Mouse (Mus musculus) MEL (cell line): ENCODE results near the gene Tpcn1. TPM values are rescaled to one million over a fixed set of nuclear protein-coding genes. Genes with fewer than 3 reads are reported as not detected.

Source experiments
- DNase-seq: peaks from one replicate; pipeline ENCODE4 v3.0.0; 2011; ENCODE audit warnings: low read depth, low spot score
- H3K27ac ChIP-seq: 2 replicates; pipeline ENCODE4 v1.5.1; 2012; ENCODE audit warnings: low read depth, mild to moderate bottlenecking, control low read depth, low read length, moderate library complexity; ENCODE audit not compliant: control insufficient read depth
- H3K27me3 ChIP-seq, 2 experiments: fragments of 150-350 bp in 1 of 2; sonication (generic) in 1 of 2; 2 replicates each; pipeline ENCODE4 v1.6.1; 2012; ENCODE audit warnings: low read length in 2 of 2, mild to moderate bottlenecking in 2 of 2, improper control_type of control experiment in 1 of 2, moderate library complexity in 1 of 2; ENCODE audit not compliant: insufficient read depth in 2 of 2, control insufficient read depth in 1 of 2
- H3K36me3 ChIP-seq, 2 experiments: 2 replicates each; pipeline ENCODE4 v1.6.1; 2012 to 2014; ENCODE audit warnings: low read length in 2 of 2, improper control_type of control experiment in 1 of 2, inconsistent platforms in 1 of 2, mild to moderate bottlenecking in 1 of 2; ENCODE audit not compliant: insufficient read depth in 2 of 2, control insufficient read depth in 1 of 2
- H3K4me1 ChIP-seq, 2 experiments: fragments of 150-350 bp in 1 of 2; sonication (generic) in 1 of 2; 2 replicates each; pipeline ENCODE4 v1.6.1; 2012; ENCODE audit warnings: low read length in 2 of 2, improper control_type of control experiment in 1 of 2, mild to moderate bottlenecking in 1 of 2; ENCODE audit not compliant: insufficient read depth in 2 of 2, control insufficient read depth in 1 of 2
- H3K4me3 ChIP-seq, 2 experiments: fragments of 150-350 bp in 1 of 2; sonication (generic) in 1 of 2; 2 replicates each; pipeline ENCODE4 v1.5.1; 2012; ENCODE audit warnings: low read depth in 2 of 2, low read length in 2 of 2, mild to moderate bottlenecking in 2 of 2, moderate library complexity in 2 of 2, control low read depth in 1 of 2, improper control_type of control experiment in 1 of 2; ENCODE audit not compliant: control insufficient read depth in 1 of 2, insufficient read depth in 1 of 2
- H3K79me2 ChIP-seq: 2 replicates; pipeline ENCODE4 v1.6.1; 2012; ENCODE audit warnings: mild to moderate bottlenecking, low read length, moderate library complexity; ENCODE audit not compliant: control insufficient read depth, poor library complexity, insufficient read depth
- H3K9ac ChIP-seq: 2 replicates; pipeline ENCODE4 v1.6.1; 2012; ENCODE audit warnings: low read depth, mild to moderate bottlenecking, control low read depth, low read length, moderate library complexity; ENCODE audit not compliant: control insufficient read depth, poor library complexity, severe bottlenecking
- H3K9me3 ChIP-seq: fragments of 150-350 bp; sonication (generic); replicated peaks from 2 replicates; pipeline ENCODE4 v1.6.1; 2012; ENCODE audit warnings: mild to moderate bottlenecking, low read length, improper control_type of control experiment, moderate library complexity; ENCODE audit not compliant: insufficient read depth
- CHD1 ChIP-seq: IDR thresholded peaks from 2 replicates; pipeline ENCODE4 v1.6.1; 2012; ENCODE audit warnings: low read depth, mild to moderate bottlenecking, inconsistent platforms, low read length, improper control_type of control experiment
- CHD2 ChIP-seq: IDR thresholded peaks from 2 replicates; pipeline ENCODE4 v1.6.1; 2011; ENCODE audit warnings: low read length, improper control_type of control experiment
- CTCF ChIP-seq, 3 experiments: IDR thresholded peaks in 2 of 3; conservative IDR thresholded peaks in 1 of 3; 2 replicates each; pipeline ENCODE4 v1.5.1; 2011 to 2012; ENCODE audit warnings: low read length in 3 of 3, low read depth in 2 of 3, mild to moderate bottlenecking in 2 of 3, improper control_type of control experiment in 1 of 3, inconsistent platforms in 1 of 3, mixed read lengths in 1 of 3, moderate library complexity in 1 of 3; ENCODE audit not compliant: control insufficient read depth in 1 of 3, insufficient read depth in 1 of 3, poor library complexity in 1 of 3, severe bottlenecking in 1 of 3
- E2F4 ChIP-seq: IDR thresholded peaks from 2 replicates; pipeline ENCODE4 v1.6.1; 2011; ENCODE audit warnings: low read depth, low read length, improper control_type of control experiment, borderline replicate concordance
- ELF1 ChIP-seq: IDR thresholded peaks from 2 replicates; pipeline ENCODE4 v1.6.1; 2014; ENCODE audit warnings: low read depth, mild to moderate bottlenecking, inconsistent platforms, low read length, improper control_type of control experiment, moderate library complexity
- EP300 ChIP-seq, 2 experiments: IDR thresholded peaks; 2 replicates each; pipeline ENCODE4 v1.6.1; 2011; ENCODE audit warnings: improper control_type of control experiment in 2 of 2, low read length in 2 of 2, low read depth in 1 of 2, mild to moderate bottlenecking in 1 of 2
- ETS1 ChIP-seq: IDR thresholded peaks from 2 replicates; pipeline ENCODE4 v1.6.1; 2012; ENCODE audit warnings: low read depth, mild to moderate bottlenecking, inconsistent platforms, low read length, improper control_type of control experiment, moderate library complexity
- GABPA ChIP-seq: IDR thresholded peaks from 2 replicates; pipeline ENCODE4 v1.6.1; 2012; ENCODE audit warnings: low read depth, mild to moderate bottlenecking, inconsistent platforms, low read length, improper control_type of control experiment, moderate library complexity
- GATA1 ChIP-seq: IDR thresholded peaks from 2 replicates; pipeline ENCODE4 v1.6.1; 2011; ENCODE audit warnings: low read depth, low read length, improper control_type of control experiment
- HCFC1 ChIP-seq: IDR thresholded peaks from 2 replicates; pipeline ENCODE4 v1.6.1; 2012; ENCODE audit warnings: low read depth, mild to moderate bottlenecking, inconsistent platforms, low read length, improper control_type of control experiment, moderate library complexity
- JUND ChIP-seq: IDR thresholded peaks from 2 replicates; pipeline ENCODE4 v1.6.1; 2011; ENCODE audit warnings: low read depth, mild to moderate bottlenecking, improper control_type of control experiment, low read length
- MAFK ChIP-seq: IDR thresholded peaks from 2 replicates; pipeline ENCODE4 v1.6.1; 2011; ENCODE audit warnings: low read depth, mild to moderate bottlenecking, low read length, improper control_type of control experiment, borderline replicate concordance
- MAX ChIP-seq: IDR thresholded peaks from 2 replicates; pipeline ENCODE4 v1.6.1; 2011; ENCODE audit warnings: low read length, improper control_type of control experiment
- MEF2A ChIP-seq: IDR thresholded peaks from 2 replicates; pipeline ENCODE4 v1.6.1; 2014; ENCODE audit warnings: low read depth, mild to moderate bottlenecking, inconsistent platforms, low read length, improper control_type of control experiment; ENCODE audit not compliant: poor library complexity, insufficient replicate concordance, severe bottlenecking; ENCODE audit errors: extremely low read depth
- MXI1 ChIP-seq: IDR thresholded peaks from 2 replicates; pipeline ENCODE4 v1.6.1; 2011; ENCODE audit warnings: mild to moderate bottlenecking, low read depth, low read length, improper control_type of control experiment
- NRF1 ChIP-seq: IDR thresholded peaks from 2 replicates; pipeline ENCODE4 v1.6.1; 2014; ENCODE audit warnings: low read depth, mild to moderate bottlenecking, inconsistent platforms, low read length, improper control_type of control experiment, moderate library complexity; ENCODE audit not compliant: poor library complexity, insufficient read depth, severe bottlenecking
- POLR2A ChIP-seq, 2 experiments: IDR thresholded peaks; 2 replicates each; pipeline ENCODE4 v1.6.1; 2011 to 2012; ENCODE audit warnings: low read length in 2 of 2, mild to moderate bottlenecking in 2 of 2, control low read depth in 1 of 2, improper control_type of control experiment in 1 of 2, low read depth in 1 of 2, moderate library complexity in 1 of 2; ENCODE audit not compliant: control insufficient read depth in 1 of 2, insufficient read depth in 1 of 2, poor library complexity in 1 of 2
- POLR2AphosphoS2 ChIP-seq: IDR thresholded peaks from 2 replicates; pipeline ENCODE4 v1.6.1; 2011; ENCODE audit warnings: low read length, improper control_type of control experiment
- POLR2AphosphoS5 ChIP-seq: IDR thresholded peaks from 2 replicates; pipeline ENCODE4 v1.6.1; 2012; ENCODE audit warnings: low read depth, borderline replicate concordance, mild to moderate bottlenecking, inconsistent platforms, low read length, moderate library complexity, mixed read lengths
- SMC3 ChIP-seq: IDR thresholded peaks from 2 replicates; pipeline ENCODE4 v1.6.1; 2011; ENCODE audit warnings: low read depth, low read length, improper control_type of control experiment
- TAL1 ChIP-seq: IDR thresholded peaks from 2 replicates; pipeline ENCODE4 v1.6.1; 2012; ENCODE audit warnings: mild to moderate bottlenecking, inconsistent platforms, low read length, moderate library complexity, mixed read lengths
- TBP ChIP-seq: IDR thresholded peaks from 2 replicates; pipeline ENCODE4 v1.8.0; 2011; ENCODE audit warnings: low read depth, low read length, improper control_type of control experiment
- TCF12 ChIP-seq: IDR thresholded peaks from 2 replicates; pipeline ENCODE4 v1.6.1; 2014; ENCODE audit warnings: low read depth, mild to moderate bottlenecking, inconsistent platforms, low read length, improper control_type of control experiment, moderate library complexity
- UBTF ChIP-seq: IDR thresholded peaks from 2 replicates; pipeline ENCODE4 v1.6.1; 2012; ENCODE audit warnings: low read depth, mild to moderate bottlenecking, inconsistent platforms, low read length, improper control_type of control experiment, moderate library complexity, borderline replicate concordance; ENCODE audit not compliant: insufficient read depth
- USF1 ChIP-seq: IDR thresholded peaks from 2 replicates; pipeline ENCODE4 v1.6.1; 2014; ENCODE audit warnings: low read depth, mild to moderate bottlenecking, inconsistent platforms, low read length, improper control_type of control experiment, moderate library complexity
- ZC3H11A ChIP-seq: IDR thresholded peaks from 2 replicates; pipeline ENCODE4 v1.6.1; 2012; ENCODE audit warnings: low read depth, mild to moderate bottlenecking, inconsistent platforms, low read length, improper control_type of control experiment
- ZKSCAN1 ChIP-seq: IDR thresholded peaks from 2 replicates; pipeline ENCODE4 v1.6.1; 2012; ENCODE audit warnings: low read depth, mild to moderate bottlenecking, inconsistent platforms, low read length, improper control_type of control experiment, moderate library complexity
- ZMIZ1 ChIP-seq: IDR thresholded peaks from 2 replicates; pipeline ENCODE4 v1.6.1; 2012; ENCODE audit warnings: low read depth, mild to moderate bottlenecking, inconsistent platforms, low read length, improper control_type of control experiment, moderate library complexity
- polyA plus RNA-seq, 2 experiments: library from polyadenylated mRNA; stranded (reverse) in 1 of 2; unstranded in 1 of 2; fragments of >175 nt in 1 of 2; fragments of >200 nt in 1 of 2; gene quantifications; 2 replicates each; pipeline versions ENCODE4 v1.2.1 to v1.2.4; 2012; ENCODE audit warnings: low replicate concordance in 2 of 2, low read depth in 1 of 2; ENCODE audit not compliant: insufficient read length in 2 of 2, insufficient read depth in 1 of 2, missing spikeins in 1 of 2
- total RNA-seq: library from RNA; depleted of rRNA; stranded (reverse); fragments of 300-350 nt; gene quantifications from 2 replicates; pipeline ENCODE4 v1.2.3, GENCODE M21; 2012

Gene Tpcn1
- total and polyA plus RNA-seq, 3 experiments: 11.3 to 43.2 TPM; not detected in 1

- no peaks in the 10 kb centered on the region for H3K79me2 ChIP-seq
- no peaks in the 10 kb centered on the region for H3K27me3 ChIP-seq
- H3K9me3 ChIP-seq: no peaks in the 10 kb centered on the region
- H3K4me1 ChIP-seq: no peaks in the 10 kb centered on the region
- TF ChIP-seq GATA1: no peak
- TF ChIP-seq USF1: no peak
- no peak for TF ChIP-seq POLR2AphosphoS2
- TF ChIP-seq ELF1: no peak
- TF ChIP-seq CTCF (IDR thresholded peaks at IDR 0.05 in 2 of 3, conservative IDR thresholded peaks at IDR 0.05 in 1 of 3; ENCODE audit: control insufficient read depth in 1 of 3, insufficient read depth in 1 of 3, low read depth in 2 of 3, low read length in 3 of 3, poor library complexity in 1 of 3, severe bottlenecking in 1 of 3): no peak
- no peak for TF ChIP-seq SMC3
- TF ChIP-seq MEF2A: no peak
- TF ChIP-seq HCFC1: no peak
- TF ChIP-seq TCF12: no peak
- TF ChIP-seq MXI1: no peak
- TF ChIP-seq EP300 (IDR thresholded peaks at IDR 0.05; ENCODE audit: low read depth in 1 of 2, low read length in 2 of 2): no peak
- no peak for TF ChIP-seq JUND
- TF ChIP-seq NRF1: no peak
- no peak for TF ChIP-seq MAFK
- no peak for TF ChIP-seq ZC3H11A
- no peak for TF ChIP-seq ZMIZ1
- H3K4me3 ChIP-seq: no peak overlapping the region
- no peak overlapping the region for H3K9ac ChIP-seq
- H3K36me3 ChIP-seq: no peaks in the 10 kb centered on the region; a peak in 1 of 4 replicates
- DNase-seq: no peak
- no peak overlapping the region for H3K27ac ChIP-seq
Measured at GRCm38 (mm10) chr5:120495703-120496226, 92.7 kb downstream of the Tpcn1 start.

- TF ChIP-seq ZKSCAN1: no peak
- TF ChIP-seq HCFC1: no peak
- TF ChIP-seq UBTF: no peak
- TF ChIP-seq GABPA: no peak
- TF ChIP-seq MAX: no peak
- no peak for TF ChIP-seq TAL1
- TF ChIP-seq ZMIZ1: no peak
- no peak for TF ChIP-seq MXI1
- no peak for TF ChIP-seq POLR2AphosphoS2
- TF ChIP-seq POLR2A (IDR thresholded peaks at IDR 0.05; ENCODE audit: control insufficient read depth in 1 of 2, insufficient read depth in 1 of 2, low read depth in 1 of 2, low read length in 2 of 2, poor library complexity in 1 of 2): no peak
- TF ChIP-seq CHD1: no peak
- no peak for TF ChIP-seq TBP
- TF ChIP-seq CTCF (IDR thresholded peaks at IDR 0.05 in 2 of 3, conservative IDR thresholded peaks at IDR 0.05 in 1 of 3; ENCODE audit: control insufficient read depth in 1 of 3, insufficient read depth in 1 of 3, low read depth in 2 of 3, low read length in 3 of 3, poor library complexity in 1 of 3, severe bottlenecking in 1 of 3): no peak
- TF ChIP-seq POLR2AphosphoS5: no peak
- no peak for TF ChIP-seq E2F4
- TF ChIP-seq ETS1: no peak
- TF ChIP-seq TCF12: no peak
- no peak for TF ChIP-seq CHD2
- no peak for TF ChIP-seq MEF2A
- no peak for DNase-seq
- Histone ChIP-seq H3K4me1 (no peaks in the 10 kb centered on the region), H3K27ac (no peak overlapping the region), H3K9ac (no peak overlapping the region), H3K27me3 (no peaks in the 10 kb centered on the region), H3K9me3 (no peaks in the 10 kb centered on the region), H3K36me3 (no peaks in the 10 kb centered on the region; a peak in 1 of 4 replicates), H3K79me2 (no peaks in the 10 kb centered on the region), H3K4me3 (no peak overlapping the region)
Measured at GRCm38 (mm10) chr5:120495064-120495702, 93.3 kb downstream of the Tpcn1 start.
